Mouse (Mus musculus) myocyte (in vitro differentiated cells): ENCODE results near the gene Baiap2l2.

Experiments used
- E2F4 ChIP-seq: IDR thresholded peaks from one replicate; pipeline ENCODE4 v1.6.1; 2011; ENCODE audit warnings: mild to moderate bottlenecking, control low read depth, moderate library complexity; ENCODE audit not compliant: insufficient read depth
- POLR2A ChIP-seq: IDR thresholded peaks from one replicate; pipeline ENCODE4 v1.6.1; 2011; ENCODE audit warnings: low read depth, mild to moderate bottlenecking, control low read depth, moderate library complexity; ENCODE audit not compliant: insufficient read length
- TCF12 ChIP-seq: IDR thresholded peaks from one replicate; pipeline ENCODE4 v1.6.1; 2011; ENCODE audit warnings: mild to moderate bottlenecking, control low read depth; ENCODE audit not compliant: poor library complexity, insufficient read depth, severe bottlenecking

- TF ChIP-seq E2F4 (no peak), POLR2A (no peak), TCF12 (no peak)
These were observed 40.0 kb downstream of the Baiap2l2 start for GRCm38 (mm10) chr15:79245321-79245720.
